Mouse (Mus musculus) gastrocnemius, postnatal 14 days (tissue): ENCODE results near the gene C4bp. TPM values are rescaled to one million over a fixed set of nuclear protein-coding genes. Genes with fewer than 3 reads are reported as not detected.
"Not testable (repeated sequence)": the region's sequence is repeated elsewhere in the genome, so short reads cannot be mapped to it uniquely, and the experiment has no call there.

Experiments
- DNase-seq: peaks from one replicate; pipeline ENCODE4 v3.0.0; 2021; ENCODE audit warnings: mixed read lengths
- intact Hi-C: fragments of 180-260 bp; cut with DNase I; formaldehyde crosslinking; loops from one replicate; pipeline ENCODE4 v1.15.1; 2025; ENCODE audit warnings: low total_unique reads
- long read RNA-seq, 2 experiments: library from polyadenylated mRNA; stranded (forward); transcript quantifications; one replicate each; pipeline ENCODE4 v2.0.0; 2021
- total RNA-seq, 2 experiments: library from RNA; stranded (reverse); gene quantifications; 2 replicates each; pipeline ENCODE4 v1.2.3; 2021

The C4bp gene
- total RNA-seq, result not detected
- long read RNA-seq, experiment 1, result 0 reads
- long read RNA-seq, experiment 2, result 0 reads

GRCm38 (mm10) chr1:130661454-130661853 is at the start of gene C4bp:
TSS of gene C4bp (minus strand) at chr1:130661632.
- intact Hi-C loops, result no loop called here
- no peak for DNase-seq

GRCm38 (mm10) chr1:130710283-130711080 is 49.0 kb upstream of the C4bp start:
- DNase-seq, result no peak
- intact Hi-C loops, result no loop called here

- DNase-seq, result no peak
- intact Hi-C loops, result no loop called here
Observed at GRCm38 (mm10) chr1:130703613-130704012, 42.2 kb upstream of the C4bp start.

- DNase-seq, result no peak
- intact Hi-C loops, result no loop called here
Observed at GRCm38 (mm10) chr1:130701976-130702375, 40.5 kb upstream of the C4bp start.

- intact Hi-C loops, result loop anchor here (10.0 kb wide), 1 partner anchor 85 kb away; no protein-coding TSS in a partner anchor
- DNase-seq, result no peak
Observed at GRCm38 (mm10) chr1:130699937-130700633, 38.7 kb upstream of the C4bp start.

GRCm38 (mm10) chr1:130698601-130699000 is 37.2 kb upstream of the C4bp start:
- intact Hi-C loops, result loop anchor here (10.0 kb wide), 1 partner anchor 86 kb away; no protein-coding TSS in a partner anchor
- DNase-seq, result no peak

- intact Hi-C loops, result no loop called here
- no peak for DNase-seq
Observed at GRCm38 (mm10) chr1:130683905-130684304, 22.5 kb upstream of the C4bp start.

- intact Hi-C loops, result no loop called here
- DNase-seq, result no peak
Observed at GRCm38 (mm10) chr1:130681656-130682413, 20.4 kb upstream of the C4bp start.

- intact Hi-C loops, result no loop called here
- no peak for DNase-seq
Observed at GRCm38 (mm10) chr1:130681075-130681474, 19.6 kb upstream of the C4bp start.

GRCm38 (mm10) chr1:130678551-130678950 is 17.1 kb upstream of the C4bp start:
- no peak for DNase-seq
- intact Hi-C loops, result no loop called here

GRCm38 (mm10) chr1:130663576-130663975 is 2.1 kb upstream of the C4bp start:
- DNase-seq, intact Hi-C loops: not testable (repeated sequence)

- intact Hi-C loops, DNase-seq: not testable (repeated sequence)
Observed at GRCm38 (mm10) chr1:130659641-130660040, 1.8 kb downstream of the C4bp start.

GRCm38 (mm10) chr1:130644103-130644502 is 17.3 kb downstream of the C4bp start:
- intact Hi-C loops, result loop anchor here (5.0 kb wide), 1 partner anchor 67 kb away; no protein-coding TSS in a partner anchor
- no peak for DNase-seq

GRCm38 (mm10) chr1:130640967-130641366 is 20.5 kb downstream of the C4bp start:
- DNase-seq, result no peak
- intact Hi-C loops, result loop anchor here (5.0 kb wide), 1 partner anchor 64 kb away; no protein-coding TSS in a partner anchor

- intact Hi-C loops, result loop anchor here (2.0 kb wide), 1 partner anchor 85 kb away; no protein-coding TSS in a partner anchor
- DNase-seq, result peak; percentile 61
Observed at GRCm38 (mm10) chr1:130633761-130634410, 27.5 kb downstream of the C4bp start.

GRCm38 (mm10) chr1:130633316-130633715 is 28.1 kb downstream of the C4bp start:
- intact Hi-C loops, result no loop called here
- DNase-seq, result no peak

GRCm38 (mm10) chr1:130629521-130629920 is 31.9 kb downstream of the C4bp start, which contains the start of gene Zp3r:
TSS of gene Zp3r (minus strand) at chr1:130629621.
- intact Hi-C loops, result no loop called here
- no peak for DNase-seq

GRCm38 (mm10) chr1:130596291-130596690 is 65.1 kb downstream of the C4bp start:
- intact Hi-C loops, result no loop called here
- DNase-seq, result no peak

- intact Hi-C loops, result no loop called here
- peak; percentile 65 for DNase-seq
Observed at GRCm38 (mm10) chr1:130588659-130589058, 72.8 kb downstream of the C4bp start.
